Mouse (Mus musculus): ENCODE results near the gene Apbb2. TPM values are rescaled to one million over a fixed set of nuclear protein-coding genes. Genes with fewer than 3 reads are reported as not detected.

Gene Apbb2
- polyA plus RNA-seq, 1 experiment, result 1.2 TPM

GRCm38 (mm10) chr5:66572086-66572855 is 46.3 kb downstream of the Apbb2 start:
- no peak overlapping the region for H3K4me3 ChIP-seq (ENCODE audit: control insufficient read depth, low read depth, low read length)
- H3K27me3 ChIP-seq (ENCODE audit: control insufficient read depth, insufficient read depth, low read length), result no peaks in the 10 kb centered on the region
- TF ChIP-seq POLR2A (IDR thresholded peaks at IDR 0.05; ENCODE audit: control insufficient read depth, low read depth, low read length), result no peak
- no peak for TF ChIP-seq CTCF (IDR thresholded peaks at IDR 0.05; ENCODE audit: control insufficient read depth, insufficient read depth, insufficient replicate concordance, low read depth, low read length)
- H3K36me3 ChIP-seq (ENCODE audit: control insufficient read depth, insufficient read depth, low read length), result no peaks in the 10 kb centered on the region
- no peak overlapping the region for H3K27ac ChIP-seq (ENCODE audit: control insufficient read depth, insufficient read depth, low read depth, low read length)
- H3K4me1 ChIP-seq (ENCODE audit: control insufficient read depth, insufficient read depth, low read length), result peaks cover 5% of the 10 kb centered on the region

GRCm38 (mm10) chr5:66570709-66571108 is 47.9 kb downstream of the Apbb2 start:
- Histone ChIP-seq H3K27me3 (ENCODE audit: control insufficient read depth, insufficient read depth, low read length) (no peaks in the 10 kb centered on the region), H3K36me3 (ENCODE audit: control insufficient read depth, insufficient read depth, low read length) (no peaks in the 10 kb centered on the region), H3K27ac (ENCODE audit: control insufficient read depth, insufficient read depth, low read depth, low read length) (no peak overlapping the region), H3K4me3 (ENCODE audit: control insufficient read depth, low read depth, low read length) (no peak overlapping the region), H3K4me1 (ENCODE audit: control insufficient read depth, insufficient read depth, low read length) (peaks cover 5% of the 10 kb centered on the region)
- TF ChIP-seq CTCF (IDR thresholded peaks at IDR 0.05; ENCODE audit: control insufficient read depth, insufficient read depth, insufficient replicate concordance, low read depth, low read length) (no peak), POLR2A (IDR thresholded peaks at IDR 0.05; ENCODE audit: control insufficient read depth, low read depth, low read length) (no peak)

GRCm38 (mm10) chr5:66569141-66569801 is 49.3 kb downstream of the Apbb2 start:
- no peak overlapping the region for H3K27ac ChIP-seq (ENCODE audit: control insufficient read depth, insufficient read depth, low read depth, low read length)
- H3K27me3 ChIP-seq (ENCODE audit: control insufficient read depth, insufficient read depth, low read length), result no peaks in the 10 kb centered on the region
- TF ChIP-seq POLR2A (IDR thresholded peaks at IDR 0.05; ENCODE audit: control insufficient read depth, low read depth, low read length) (no peak), CTCF (IDR thresholded peaks at IDR 0.05; ENCODE audit: control insufficient read depth, insufficient read depth, insufficient replicate concordance, low read depth, low read length) (no peak)
- peaks cover 3% of the 10 kb centered on the region for H3K4me1 ChIP-seq (ENCODE audit: control insufficient read depth, insufficient read depth, low read length)
- no peaks in the 10 kb centered on the region for H3K36me3 ChIP-seq (ENCODE audit: control insufficient read depth, insufficient read depth, low read length)
- no peak overlapping the region for H3K4me3 ChIP-seq (ENCODE audit: control insufficient read depth, low read depth, low read length)

- H3K36me3 ChIP-seq (ENCODE audit: control insufficient read depth, insufficient read depth, low read length), result no peaks in the 10 kb centered on the region
- no peaks in the 10 kb centered on the region for H3K27me3 ChIP-seq (ENCODE audit: control insufficient read depth, insufficient read depth, low read length)
- H3K27ac ChIP-seq (ENCODE audit: control insufficient read depth, insufficient read depth, low read depth, low read length), result no peak overlapping the region
- no peak overlapping the region for H3K4me3 ChIP-seq (ENCODE audit: control insufficient read depth, low read depth, low read length)
- TF ChIP-seq POLR2A (IDR thresholded peaks at IDR 0.05; ENCODE audit: control insufficient read depth, low read depth, low read length) (no peak), CTCF (IDR thresholded peaks at IDR 0.05; ENCODE audit: control insufficient read depth, insufficient read depth, insufficient replicate concordance, low read depth, low read length) (no peak)
- no peaks in the 10 kb centered on the region for H3K4me1 ChIP-seq (ENCODE audit: control insufficient read depth, insufficient read depth, low read length)
Observed at GRCm38 (mm10) chr5:66568002-66568401, 50.6 kb downstream of the Apbb2 start.

- H3K4me1 ChIP-seq (ENCODE audit: control insufficient read depth, insufficient read depth, low read length), result no peaks in the 10 kb centered on the region
- no peaks in the 10 kb centered on the region for H3K27me3 ChIP-seq (ENCODE audit: control insufficient read depth, insufficient read depth, low read length)
- TF ChIP-seq POLR2A (IDR thresholded peaks at IDR 0.05; ENCODE audit: control insufficient read depth, low read depth, low read length), result no peak
- H3K36me3 ChIP-seq (ENCODE audit: control insufficient read depth, insufficient read depth, low read length), result no peaks in the 10 kb centered on the region
- H3K27ac ChIP-seq (ENCODE audit: control insufficient read depth, insufficient read depth, low read depth, low read length), result no peak overlapping the region
- no peak overlapping the region for H3K4me3 ChIP-seq (ENCODE audit: control insufficient read depth, low read depth, low read length)
Observed at GRCm38 (mm10) chr5:66567424-66567823, 51.2 kb downstream of the Apbb2 start.

GRCm38 (mm10) chr5:66559591-66560175 is 58.9 kb downstream of the Apbb2 start:
- Histone ChIP-seq H3K4me1 (ENCODE audit: control insufficient read depth, insufficient read depth, low read length) (no peaks in the 10 kb centered on the region), H3K36me3 (ENCODE audit: control insufficient read depth, insufficient read depth, low read length) (no peaks in the 10 kb centered on the region), H3K27ac (ENCODE audit: control insufficient read depth, insufficient read depth, low read depth, low read length) (no peak overlapping the region), H3K4me3 (ENCODE audit: control insufficient read depth, low read depth, low read length) (no peak overlapping the region), H3K27me3 (ENCODE audit: control insufficient read depth, insufficient read depth, low read length) (no peaks in the 10 kb centered on the region)
- TF ChIP-seq POLR2A (IDR thresholded peaks at IDR 0.05; ENCODE audit: control insufficient read depth, low read depth, low read length), result no peak

GRCm38 (mm10) chr5:66558094-66558493 is 60.5 kb downstream of the Apbb2 start:
- H3K27ac ChIP-seq (ENCODE audit: control insufficient read depth, insufficient read depth, low read depth, low read length), result no peak overlapping the region
- no peak overlapping the region for H3K4me3 ChIP-seq (ENCODE audit: control insufficient read depth, low read depth, low read length)
- H3K4me1 ChIP-seq (ENCODE audit: control insufficient read depth, insufficient read depth, low read length), result no peaks in the 10 kb centered on the region
- H3K36me3 ChIP-seq (ENCODE audit: control insufficient read depth, insufficient read depth, low read length), result no peaks in the 10 kb centered on the region
- H3K27me3 ChIP-seq (ENCODE audit: control insufficient read depth, insufficient read depth, low read length), result no peaks in the 10 kb centered on the region
- TF ChIP-seq POLR2A (IDR thresholded peaks at IDR 0.05; ENCODE audit: control insufficient read depth, low read depth, low read length) (no peak), CTCF (IDR thresholded peaks at IDR 0.05; ENCODE audit: control insufficient read depth, insufficient read depth, insufficient replicate concordance, low read depth, low read length) (no peak)
